Mouse (Mus musculus): Measurements from ENCODE around the gene Slc22a23.

DNA sequence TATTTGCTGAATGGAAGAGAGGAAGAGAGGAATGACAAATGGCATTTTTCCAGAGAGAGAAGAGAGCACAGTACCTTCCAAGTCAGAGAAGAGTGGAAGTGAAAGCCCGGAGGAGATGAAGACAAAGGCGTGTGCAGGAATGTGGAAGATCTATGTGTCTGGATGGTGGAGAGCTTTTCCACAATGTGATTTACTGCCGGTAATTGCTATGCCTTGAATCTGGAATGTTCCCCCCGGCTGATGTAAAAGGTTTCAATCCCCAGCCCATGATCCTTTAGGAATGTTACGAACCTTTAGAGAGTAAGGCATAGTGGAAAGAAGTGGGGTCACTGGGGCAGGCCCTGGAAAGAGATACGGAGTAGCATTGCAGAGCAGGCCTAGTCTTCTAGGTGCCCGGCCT lies 8.3 kb upstream of the Slc22a23 start:
- no peak for TF ChIP-seq MXI1 (IDR thresholded peaks at IDR 0.05; ENCODE audit: low read depth, low read length)
- TF ChIP-seq ZC3H11A (IDR thresholded peaks at IDR 0.05; ENCODE audit: low read depth, low read length): no peak
- TF ChIP-seq TBP (conservative IDR thresholded peaks at IDR 0.05; ENCODE audit: low read depth, low read length): no peak
- TF ChIP-seq KAT2A (IDR thresholded peaks at IDR 0.05; ENCODE audit: insufficient replicate concordance, low read length): no peak
- no peak for TF ChIP-seq CHD1 (IDR thresholded peaks at IDR 0.05; ENCODE audit: low read depth, low read length)
- TF ChIP-seq NRF1 (IDR thresholded peaks at IDR 0.05; ENCODE audit: low read depth, low read length): no peak
- TF ChIP-seq CTCF (conservative IDR thresholded peaks at IDR 0.05 in 1 of 2, IDR thresholded peaks at IDR 0.05 in 1 of 2; ENCODE audit: low read depth in 2 of 2, low read length in 2 of 2): no peak
